Mouse (Mus musculus) urinary bladder, adult 2 months (tissue): ENCODE data around the gene Pi4ka. TPM values are rescaled to one million over a fixed set of nuclear protein-coding genes. Genes with fewer than 3 reads are reported as not detected.
A peak's percentile ranks its signal among the peaks of the same experiment; 100 is the strongest.
"Not testable (repeated sequence)": the region's sequence is repeated elsewhere in the genome, so short reads cannot be mapped to it uniquely, and the experiment has no call there.

Source experiments
- DNase-seq: peaks from one replicate; pipeline ENCODE4 v3.0.0; 2022; ENCODE audit warnings: low spot score
- polyA plus RNA-seq: library from polyadenylated mRNA; depleted of rRNA; stranded (reverse); fragments of >200 nt; gene quantifications from 2 replicates; pipeline ENCODE4 v1.2.3, GENCODE M21; 2012; rRNA removed

The Pi4ka gene
- polyA plus RNA-seq, 1 experiment: 70.4 TPM

DNA sequence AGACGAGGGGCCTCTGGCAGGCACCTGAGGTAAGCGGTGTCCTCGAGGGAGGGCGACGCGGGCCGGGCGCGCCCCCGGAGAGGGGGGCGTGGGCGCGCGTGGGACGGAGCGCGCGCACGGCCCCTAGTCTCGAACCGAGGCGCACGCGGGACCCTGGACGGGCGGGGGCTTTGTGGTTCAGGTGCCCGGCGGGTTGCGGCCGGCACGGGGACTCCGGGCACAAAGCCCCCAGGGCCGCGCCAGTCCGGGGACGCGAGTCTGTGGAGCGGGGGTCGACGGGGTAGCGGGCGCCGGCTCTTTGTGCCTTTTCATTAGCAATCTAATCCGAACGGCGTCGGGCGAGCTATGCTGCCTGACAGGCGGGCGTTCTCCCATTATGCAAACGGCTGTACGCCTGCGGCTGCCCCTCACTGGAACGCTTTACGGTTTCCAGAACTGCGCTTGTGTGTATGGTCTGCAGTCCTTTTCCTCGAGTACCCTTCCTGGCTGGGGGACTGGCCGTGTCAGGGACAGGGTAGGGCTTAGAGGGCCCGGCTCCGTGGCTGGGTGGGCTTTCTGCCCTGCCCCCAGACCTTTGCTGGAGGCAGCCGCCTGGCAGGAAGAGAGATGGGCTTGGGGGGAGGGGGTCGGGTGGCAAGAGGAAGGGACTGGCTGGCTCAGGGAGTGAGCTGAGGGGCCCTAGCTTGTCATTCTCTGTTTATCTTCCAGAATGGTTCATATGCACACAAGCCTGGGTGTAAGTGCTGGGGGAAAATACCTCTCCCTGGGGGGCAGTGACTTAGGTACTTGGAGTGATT is 172.2 kb downstream of the Pi4ka start:
- peak; percentile 31 for DNase-seq

DNA sequence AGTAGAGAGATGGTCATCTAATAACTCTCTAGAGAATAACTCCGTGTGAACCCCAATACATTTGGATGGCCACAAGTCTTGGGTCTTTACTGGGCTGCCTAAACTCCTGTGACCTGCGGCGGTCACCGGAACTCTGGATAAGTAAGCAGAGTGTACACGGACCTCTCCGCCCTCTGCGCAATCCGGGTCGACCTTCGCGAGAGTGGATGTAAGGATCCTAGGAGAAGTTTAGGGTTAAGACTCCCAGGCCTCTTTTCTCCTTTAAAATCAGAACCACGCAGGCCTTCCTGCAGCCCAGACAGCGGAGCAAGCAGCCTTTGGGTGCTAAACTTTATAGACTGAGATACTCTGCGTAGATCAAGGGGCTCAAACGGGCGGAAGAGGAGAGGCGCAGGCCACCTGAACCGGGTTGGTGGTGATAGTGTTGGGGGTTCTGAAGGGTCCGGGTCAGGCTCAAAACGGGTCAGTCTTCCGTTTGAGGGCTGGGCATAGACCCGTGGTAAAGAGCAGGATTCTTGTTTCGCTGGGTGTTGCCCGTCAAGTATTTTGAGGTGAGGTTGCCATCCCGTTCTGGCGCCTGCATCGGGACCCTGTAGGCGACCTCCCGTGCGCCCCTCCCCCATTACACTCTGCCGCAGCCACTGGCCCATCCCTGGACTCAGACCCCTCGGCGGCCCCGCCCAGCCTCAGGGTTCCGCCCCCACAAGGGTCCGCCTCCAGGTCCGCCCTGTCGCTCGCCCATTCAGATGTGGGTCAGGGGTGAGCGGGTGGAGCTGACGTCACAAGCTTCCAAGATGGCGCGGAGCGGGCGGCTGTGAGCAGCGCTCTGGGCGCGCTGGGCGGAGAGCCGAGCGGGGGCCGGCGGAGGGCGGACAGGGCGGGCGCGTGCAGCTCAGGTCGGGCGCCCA is 173.1 kb downstream of the Pi4ka start, which contains the start of gene Hic2:
Gene Hic2 (plus strand): TSS at position 779 of the 908 bp plus-strand sequence.
- DNase-seq: peak; percentile 91

DNA sequence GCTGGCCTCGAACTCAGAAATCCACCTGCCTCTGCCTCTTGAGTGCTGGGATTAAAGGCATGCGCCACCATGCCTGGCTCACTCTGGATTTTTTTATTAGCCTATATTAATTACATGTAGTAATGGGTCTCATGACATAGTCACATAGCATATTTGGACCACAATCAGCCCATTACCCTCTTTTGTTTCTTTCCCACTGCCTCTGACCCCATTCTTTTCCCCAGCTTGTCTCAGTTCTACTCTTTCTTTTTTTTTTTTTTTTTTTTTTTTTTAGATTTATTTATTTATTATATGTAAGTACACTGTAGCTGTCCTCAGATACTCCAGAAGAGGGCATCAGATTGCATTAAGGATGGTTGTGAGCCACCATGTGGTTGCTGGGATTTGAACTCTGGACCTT is 174.6 kb downstream of the Pi4ka start:
- DNase-seq: not testable (repeated sequence)

Other genes with a start within 250 kb of the Pi4ka start
- 105 and 111 TPM in 2 replicates for gene Ube2l3, start 203.7 kb downstream of the Pi4ka start, polyA plus RNA-seq
- gene Rimbp3, start 197.7 kb downstream of the Pi4ka start, polyA plus RNA-seq: 0.26 and 0.37 TPM in 2 replicates
- gene Hic2, start 172.7 kb downstream of the Pi4ka start, polyA plus RNA-seq: 3.5 and 4.7 TPM in 2 replicates
- 30.4 and 31.6 TPM in 2 replicates for gene Tmem191c, start 130.2 kb downstream of the Pi4ka start, polyA plus RNA-seq
- gene Serpind1, start 74.9 kb downstream of the Pi4ka start, polyA plus RNA-seq: 0.19 and 0.24 TPM in 2 replicates
- 8.4 and 14.1 TPM in 2 replicates for gene Snap29, start 328 bp downstream of the Pi4ka start, polyA plus RNA-seq
- gene Crkl, start 45.7 kb upstream of the Pi4ka start, polyA plus RNA-seq: 19.2 and 19.3 TPM in 2 replicates
- gene Aifm3, start 83.3 kb upstream of the Pi4ka start, polyA plus RNA-seq: 0.50 and 0.76 TPM in 2 replicates
- gene Lztr1, start 102.4 kb upstream of the Pi4ka start, polyA plus RNA-seq: 105 and 123 TPM in 2 replicates
- gene Thap7, start 124.8 kb upstream of the Pi4ka start, polyA plus RNA-seq: 52.6 and 59.0 TPM in 2 replicates
- 0.22 and 0.23 TPM in 2 replicates for gene Lrrc74b, start 154.9 kb upstream of the Pi4ka start, polyA plus RNA-seq
- 4.4 and 5.5 TPM in 2 replicates for gene P2rx6, start 155.6 kb upstream of the Pi4ka start, polyA plus RNA-seq
- gene Slc7a4, start 176.9 kb upstream of the Pi4ka start, polyA plus RNA-seq: 12.4 and 17.0 TPM in 2 replicates
- gene Smpd4, start 213.0 kb upstream of the Pi4ka start, polyA plus RNA-seq: 33.1 and 36.3 TPM in 2 replicates
- 1.5 and 2.7 TPM in 2 replicates for gene Ccdc74a, start 240.2 kb upstream of the Pi4ka start, polyA plus RNA-seq